Mouse (Mus musculus) thymus, adult 2 months (tissue): ENCODE results near the gene Oit3. TPM values are rescaled to one million over a fixed set of nuclear protein-coding genes. Genes with fewer than 3 reads are reported as not detected.

Experiments used
- DNase-seq: peaks from one replicate; pipeline ENCODE4 v3.0.0; 2021
- H3K27ac ChIP-seq: fragments of 200-500 bp; 2 replicates; pipeline ENCODE4 v1.5.1; 2012; ENCODE audit warnings: low read length, control low read depth; ENCODE audit not compliant: control insufficient read depth, insufficient read depth
- H3K27me3 ChIP-seq: fragments of 200-500 bp; 2 replicates; pipeline ENCODE4 v1.6.1; 2012; ENCODE audit warnings: mild to moderate bottlenecking, low read length, moderate library complexity, mixed read lengths; ENCODE audit not compliant: control insufficient read depth, insufficient read depth
- H3K36me3 ChIP-seq: fragments of 200-500 bp; 2 replicates; pipeline ENCODE4 v1.6.1; 2012; ENCODE audit warnings: mild to moderate bottlenecking, low read length, moderate library complexity; ENCODE audit not compliant: control insufficient read depth, insufficient read depth
- H3K4me1 ChIP-seq: fragments of 200-500 bp; replicated peaks from 2 replicates; pipeline ENCODE4 v1.6.1; 2012; ENCODE audit warnings: low read length; ENCODE audit not compliant: control insufficient read depth, insufficient read depth
- H3K4me3 ChIP-seq: fragments of 200-500 bp; 2 replicates; pipeline ENCODE4 v1.5.1; 2012; ENCODE audit warnings: mild to moderate bottlenecking, low read length, control low read depth, moderate library complexity; ENCODE audit not compliant: control insufficient read depth, insufficient read depth
- CTCF ChIP-seq: fragments of 200-500 bp; IDR thresholded peaks from 2 replicates; pipeline ENCODE4 v1.5.1; 2012; ENCODE audit warnings: mild to moderate bottlenecking, control low read depth, low read length, moderate library complexity, borderline replicate concordance; ENCODE audit not compliant: control insufficient read depth, poor library complexity, insufficient read depth; ENCODE audit errors: extremely low read depth
- POLR2A ChIP-seq: fragments of 200-500 bp; IDR thresholded peaks from 2 replicates; pipeline ENCODE4 v1.6.1; 2012; ENCODE audit warnings: mild to moderate bottlenecking, low read length, control low read depth, moderate library complexity; ENCODE audit not compliant: control insufficient read depth, poor library complexity, insufficient read depth; ENCODE audit errors: extremely low read depth
- WGBS: fragments of 180-500 bp; shearing (Covaris S2); methylation state at CpG from one replicate; pipeline ENCODE4 v1.1.7; 2018; 5-methylcytosine and 5-hydroxymethylcytosine counted together
- polyA plus RNA-seq: library from polyadenylated mRNA; depleted of rRNA; stranded (reverse); fragments of >200 nt; gene quantifications from 2 replicates; pipeline ENCODE4 v1.2.3, GENCODE M21; 2012; rRNA removed

Oit3 gene
- polyA plus RNA-seq, 1 experiment: 0.35 TPM

GRCm38 (mm10) chr10:59379927-59380326 lies 61.7 kb downstream of the Oit3 start:
- 40% methylated on average over 3 of the region's 3 CpGs for WGBS
- H3K36me3 ChIP-seq: no peaks in the 10 kb centered on the region
- H3K27ac ChIP-seq: peak overlapping the region; percentile 88
- peaks cover 13% of the 10 kb centered on the region for H3K4me1 ChIP-seq
- H3K27me3 ChIP-seq: no peaks in the 10 kb centered on the region
- no peak for DNase-seq
- H3K4me3 ChIP-seq: no peak overlapping the region
- no peak for TF ChIP-seq CTCF
- no peak for TF ChIP-seq POLR2A

GRCm38 (mm10) chr10:59378728-59379127 lies 62.9 kb downstream of the Oit3 start:
- H3K27ac ChIP-seq: no peak overlapping the region
- H3K4me3 ChIP-seq: no peak overlapping the region
- no peak for TF ChIP-seq POLR2A
- TF ChIP-seq CTCF: no peak
- no peaks in the 10 kb centered on the region for H3K27me3 ChIP-seq
- H3K36me3 ChIP-seq: no peaks in the 10 kb centered on the region
- WGBS: 94% methylated on average over 4 of the region's 4 CpGs
- H3K4me1 ChIP-seq: peaks cover 13% of the 10 kb centered on the region
- peak; percentile 15 for DNase-seq

GRCm38 (mm10) chr10:59377906-59378305 lies 63.7 kb downstream of the Oit3 start:
- WGBS: 94% methylated on average over 10 of the region's 10 CpGs

More at GRCm38 (mm10) chr10:59377906-59378305, 63.7 kb downstream of the Oit3 start:
- DNase-seq: no peak
- H3K4me1 ChIP-seq: peaks cover 13% of the 10 kb centered on the region
- H3K27me3 ChIP-seq: no peaks in the 10 kb centered on the region
- TF ChIP-seq POLR2A (no peak), CTCF (no peak)
- no peak overlapping the region for H3K4me3 ChIP-seq
- H3K36me3 ChIP-seq: peaks cover 3% of the 10 kb centered on the region
- no peak overlapping the region for H3K27ac ChIP-seq

Other genes with a start within 250 kb of the Oit3 start
- gene Sept10, start 219.9 kb downstream of the Oit3 start, polyA plus RNA-seq: 1.7 and 3.1 TPM in 2 replicates
- 2.4 and 2.6 TPM in 2 replicates for gene Sowahc, start 219.8 kb downstream of the Oit3 start, polyA plus RNA-seq
- 10.6 and 11.0 TPM in 2 replicates for gene P4ha1, start 118.5 kb downstream of the Oit3 start, polyA plus RNA-seq
- 9.7 and 11.5 TPM in 2 replicates for gene Gm10273, start 46.1 kb downstream of the Oit3 start, polyA plus RNA-seq
- 0.23 TPM in 1 of 2 replicates, not detected in the other for gene Pla2g12b, start 38.1 kb downstream of the Oit3 start, polyA plus RNA-seq
- 1.5 TPM in 1 of 2 replicates, not detected in the other for gene Gm10322, start 174.3 kb upstream of the Oit3 start, polyA plus RNA-seq
- gene Mcu, start 174.9 kb upstream of the Oit3 start, polyA plus RNA-seq: 18.2 and 23.1 TPM in 2 replicates